Mouse (Mus musculus): ENCODE results near the gene Armh2.
"Not testable (repeated sequence)": the region's sequence is repeated elsewhere in the genome, so short reads cannot be mapped to it uniquely, and the experiment has no call there.

Gene Armh2

GRCm38 (mm10) chr13:24757820-24758564, 17.0 kb downstream of the Armh2 start:
- DNase-seq (ENCODE audit: low read depth, low spot score) = no peak

DNA sequence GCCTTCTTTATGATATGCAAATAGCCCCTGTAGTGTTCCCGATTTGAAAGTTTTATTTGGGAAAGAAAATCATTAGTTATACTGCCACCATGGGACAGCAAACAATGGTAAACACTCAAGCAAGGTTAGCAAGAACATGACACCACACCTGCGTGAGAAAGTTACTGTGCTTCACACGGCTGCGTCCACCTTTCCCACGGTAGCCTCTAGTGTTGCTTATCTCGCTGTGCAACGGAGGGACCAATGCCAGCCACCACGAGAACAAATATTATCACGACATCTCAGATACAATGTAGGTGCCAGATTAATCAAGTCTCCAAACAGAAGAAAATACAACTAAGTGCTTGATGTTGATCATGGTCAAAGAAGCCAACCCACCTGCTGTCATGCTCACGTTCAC, 18.4 kb downstream of the Armh2 start:
- DNase-seq (ENCODE audit: low read depth, low spot score) = no peak

- DNase-seq (ENCODE audit: low read depth, low spot score) = no peak
Observed at GRCm38 (mm10) chr13:24760351-24760870, 19.4 kb downstream of the Armh2 start.

DNA sequence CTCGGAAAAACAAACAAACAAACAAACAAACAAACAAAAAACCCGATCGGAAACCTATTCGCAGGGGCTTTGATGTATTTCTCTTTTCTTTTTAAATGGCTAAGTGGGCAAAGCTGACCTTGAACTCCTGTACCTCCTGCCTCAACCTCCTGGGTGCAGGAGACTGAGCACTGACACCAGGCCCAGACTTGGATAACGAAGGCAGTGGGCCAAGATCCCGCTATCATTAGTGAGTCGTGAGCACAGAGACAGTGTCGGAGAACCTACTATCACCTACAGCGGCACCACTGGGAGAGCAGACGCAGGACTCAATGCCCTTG, 20.0 kb downstream of the Armh2 start:
- no peak for DNase-seq (ENCODE audit: low read depth, low spot score)

DNA sequence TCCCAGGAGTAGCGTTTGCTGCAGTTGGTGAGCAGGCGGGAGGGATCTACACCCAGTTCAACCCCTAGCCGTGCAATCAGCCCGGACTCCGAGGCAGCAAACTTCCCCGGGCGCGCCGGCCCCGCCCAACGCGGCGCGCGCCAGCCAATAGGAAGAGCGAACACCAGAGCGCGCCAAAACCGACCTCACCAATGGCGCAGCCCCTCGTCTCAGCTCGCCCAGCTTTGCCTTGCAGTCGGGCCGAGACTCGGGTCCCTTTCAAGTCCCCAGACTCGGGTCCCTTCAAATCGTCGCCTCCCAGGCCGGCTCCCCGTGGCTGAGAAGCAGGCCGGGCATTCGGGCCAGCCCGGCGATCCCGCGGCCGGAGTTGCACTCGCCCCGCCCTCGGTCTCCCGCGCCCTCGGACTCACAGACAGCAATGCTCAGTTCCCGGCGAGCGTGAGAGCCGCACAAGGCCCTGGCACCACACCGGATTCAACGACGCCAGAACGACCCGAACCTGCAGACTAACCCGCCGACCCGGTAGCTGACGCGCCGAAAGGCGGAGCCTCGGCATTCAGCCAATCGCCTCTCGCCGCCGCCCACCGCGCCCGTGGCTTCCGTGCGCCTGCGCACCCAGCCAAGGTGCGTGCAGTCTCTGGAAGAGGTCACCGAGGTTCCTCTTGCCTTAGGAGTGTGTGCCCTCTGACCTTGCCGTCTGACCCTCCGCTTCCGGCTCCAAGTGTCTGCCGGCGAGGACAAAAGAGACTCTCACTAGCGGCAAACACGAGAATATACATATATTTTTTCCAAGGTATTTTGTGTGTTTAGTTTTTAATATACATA, 20.6 kb downstream of the Armh2 start, which contains the start of gene Gmnn:
Gene Gmnn (minus strand): TSS at position 521 of the 825 bp plus-strand sequence.
- peak; percentile 90 for DNase-seq (ENCODE audit: low read depth, low spot score)

GRCm38 (mm10) chr13:24762254-24762653, 21.2 kb downstream of the Armh2 start:
- DNase-seq (ENCODE audit: low read depth, low spot score) = no peak

GRCm38 (mm10) chr13:24767809-24768208, 26.8 kb downstream of the Armh2 start:
- not testable (repeated sequence) for DNase-seq (ENCODE audit: low read depth, low spot score)

- DNase-seq (ENCODE audit: low read depth, low spot score) = not testable (repeated sequence)
Observed at GRCm38 (mm10) chr13:24771482-24771881, 30.4 kb downstream of the Armh2 start.

DNA sequence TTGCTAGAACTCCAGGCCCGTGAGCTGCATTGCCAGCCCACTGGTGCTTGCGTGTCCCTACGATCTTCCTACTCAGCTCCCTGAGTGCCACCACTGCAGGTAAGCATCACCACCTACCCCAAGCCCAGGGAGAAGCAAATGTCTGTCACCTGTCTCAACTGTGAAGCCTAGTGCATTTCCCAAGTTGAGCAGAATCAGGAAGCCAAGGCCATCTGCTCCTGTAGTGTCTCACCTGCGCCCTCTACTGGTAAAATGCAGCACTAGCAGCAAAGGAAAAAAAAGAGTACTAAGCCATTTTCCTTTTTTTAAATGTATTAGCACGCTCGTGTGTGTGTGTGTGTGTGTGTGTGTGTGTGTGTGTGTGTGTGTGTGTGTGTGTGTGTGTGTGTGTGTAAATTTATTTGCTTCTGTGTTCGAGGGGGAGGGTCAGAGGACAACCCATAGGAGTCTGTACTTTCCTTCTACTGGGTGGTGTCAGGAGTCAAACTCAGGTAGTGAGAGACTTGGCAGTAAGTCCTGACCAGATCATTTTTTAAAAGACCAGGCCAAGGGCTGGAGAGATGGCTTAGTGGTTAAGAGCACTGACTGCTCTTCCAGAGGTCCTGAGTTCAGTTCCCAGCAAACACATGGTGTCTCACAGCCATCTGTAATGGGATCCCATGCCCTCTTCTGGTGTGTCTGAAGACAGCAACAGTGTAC, 35.3 kb downstream of the Armh2 start:
- DNase-seq (ENCODE audit: low read depth, low spot score) = peak; percentile 63

GRCm38 (mm10) chr13:24778026-24778425, 37.0 kb downstream of the Armh2 start:
- DNase-seq (ENCODE audit: low read depth, low spot score) = no peak

DNA sequence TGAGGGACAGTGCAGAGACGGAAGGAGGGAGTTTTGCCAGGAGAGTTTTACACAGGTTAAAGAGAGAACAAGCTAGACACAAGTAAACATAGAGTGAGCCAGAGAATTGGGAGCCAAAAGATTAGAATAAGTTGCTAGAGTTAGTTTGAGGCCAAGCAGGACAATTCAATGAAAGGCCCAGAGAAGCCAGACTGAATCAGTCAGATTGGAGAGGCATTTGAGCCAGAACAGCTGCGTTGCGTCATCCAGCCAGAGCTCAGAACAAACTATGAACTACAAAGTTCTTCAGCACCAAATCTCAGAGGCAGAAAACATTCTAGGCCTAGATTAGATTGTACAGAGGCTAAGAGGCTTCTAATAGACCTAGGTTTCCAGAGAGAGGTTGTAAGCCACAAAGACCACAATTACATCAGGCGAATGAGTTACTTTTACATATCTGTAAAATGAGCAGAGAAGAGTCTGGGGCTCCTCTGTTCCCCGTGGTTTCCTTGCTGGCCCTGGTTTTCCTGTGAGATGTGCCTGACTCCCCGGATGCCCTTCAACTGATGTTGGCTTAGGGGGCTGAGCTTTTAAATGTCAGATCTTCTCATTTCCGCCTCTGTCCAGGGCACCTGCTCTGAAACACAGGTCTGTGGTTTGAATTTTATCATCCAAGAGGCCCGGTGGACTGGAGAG, 37.8 kb downstream of the Armh2 start:
- DNase-seq (ENCODE audit: low read depth, low spot score) = no peak

DNA sequence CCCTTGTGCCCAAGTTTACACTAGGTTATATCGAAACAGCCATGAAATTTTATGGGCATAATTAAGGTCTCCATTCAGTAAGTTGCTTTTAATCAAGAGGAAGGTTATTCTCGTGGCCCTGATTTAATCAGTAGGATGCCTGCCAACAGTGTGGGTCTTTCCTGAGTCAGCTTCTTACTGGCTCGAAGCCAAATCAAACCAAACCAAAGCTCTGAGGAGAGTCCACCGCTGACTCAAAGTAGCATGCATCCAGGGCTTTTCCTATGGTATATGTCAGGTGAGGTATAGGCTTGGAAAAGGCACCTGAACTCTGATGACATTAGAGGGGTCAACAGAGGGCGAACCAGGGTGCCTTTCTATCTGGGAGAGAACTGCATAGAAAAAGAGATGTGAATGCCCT, 40.9 kb downstream of the Armh2 start:
- no peak for DNase-seq (ENCODE audit: low read depth, low spot score)

GRCm38 (mm10) chr13:24786014-24786490, 45.0 kb downstream of the Armh2 start:
- DNase-seq (ENCODE audit: low read depth, low spot score) = no peak

DNA sequence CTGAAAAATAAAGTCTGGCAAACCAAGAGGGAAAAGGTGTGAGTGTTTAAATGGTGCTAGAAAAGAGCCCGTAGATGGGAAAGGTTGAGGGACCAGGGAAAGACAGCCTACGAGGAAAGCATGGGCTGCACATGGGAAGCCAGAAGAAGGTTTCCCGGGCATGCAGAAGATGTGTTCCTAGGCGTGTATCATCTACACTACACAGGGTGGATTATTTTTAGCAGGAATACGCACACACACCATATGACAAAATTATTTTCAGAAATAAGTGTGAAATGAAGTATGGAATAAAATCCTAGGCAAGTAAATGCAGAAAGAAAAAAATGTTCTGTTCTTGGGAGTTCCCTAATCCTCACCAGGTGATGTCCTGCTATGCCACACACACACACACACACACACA, 46.4 kb downstream of the Armh2 start:
- DNase-seq (ENCODE audit: low read depth, low spot score) = no peak

DNA sequence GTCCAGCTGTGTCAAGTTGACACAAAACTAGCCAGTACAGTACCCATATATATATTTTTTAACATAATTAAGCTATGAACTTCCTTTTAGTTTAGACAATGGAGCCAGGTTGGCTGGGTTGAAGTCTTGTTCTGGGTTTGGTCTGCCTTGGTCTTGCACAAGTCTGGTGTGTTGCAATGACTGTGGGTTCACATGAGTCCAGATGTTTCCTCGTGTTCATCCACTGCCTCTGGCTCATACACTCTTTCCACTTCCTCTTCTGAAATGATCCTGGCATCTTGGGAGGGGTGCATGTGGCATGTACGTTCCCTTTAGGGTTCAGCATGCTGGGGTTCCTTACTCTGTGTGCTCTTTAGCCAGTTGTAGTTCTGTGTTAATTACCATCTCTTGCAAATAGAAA, 50.3 kb downstream of the Armh2 start:
- no peak for DNase-seq (ENCODE audit: low read depth, low spot score)

DNA sequence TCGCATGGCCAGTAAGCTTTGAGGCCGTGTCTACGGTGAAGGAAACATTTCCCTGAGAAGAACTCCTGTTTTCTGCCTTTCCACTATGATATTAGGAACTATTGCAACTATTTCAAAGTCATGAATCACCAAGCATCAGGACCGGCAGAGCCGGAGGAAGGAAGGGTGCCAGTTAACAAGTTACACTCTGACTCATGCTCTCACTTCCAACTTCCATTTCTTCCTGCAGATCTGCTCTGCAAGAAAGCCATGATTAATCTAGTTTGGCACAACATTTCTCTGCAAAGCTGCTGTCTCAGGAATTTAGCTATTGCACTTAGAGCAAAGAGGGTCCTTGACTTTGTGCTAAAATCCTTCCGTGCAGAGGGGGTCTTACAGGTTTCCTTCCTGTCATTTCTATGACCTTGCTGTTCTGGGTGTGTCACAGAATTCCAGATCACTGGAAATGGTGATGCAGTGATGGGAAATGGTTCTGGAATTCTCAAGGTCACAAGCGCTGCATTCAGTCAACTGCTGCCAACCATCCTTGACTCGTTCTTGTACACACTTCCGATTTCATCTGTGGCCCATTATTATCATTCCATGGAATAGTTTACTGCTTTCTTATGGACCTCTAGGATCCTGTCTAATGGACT, 51.5 kb downstream of the Armh2 start:
- no peak for DNase-seq (ENCODE audit: low read depth, low spot score)
